Mouse (Mus musculus) ES-Bruce4 (cell line): Measurements from ENCODE around the gene Pkib.

Experiments
- CTCF ChIP-seq: IDR thresholded peaks from one replicate; pipeline ENCODE4 v1.8.1; 2011; ENCODE audit warnings: low read depth, low read length
- EP300 ChIP-seq: IDR thresholded peaks from 2 replicates; pipeline ENCODE4 v1.6.1; 2011; ENCODE audit warnings: low read depth, low read length; ENCODE audit not compliant: insufficient read depth
- POLR2A ChIP-seq: IDR thresholded peaks from one replicate; pipeline ENCODE4 v1.8.1; 2011; ENCODE audit warnings: low read length; ENCODE audit not compliant: insufficient read depth

DNA sequence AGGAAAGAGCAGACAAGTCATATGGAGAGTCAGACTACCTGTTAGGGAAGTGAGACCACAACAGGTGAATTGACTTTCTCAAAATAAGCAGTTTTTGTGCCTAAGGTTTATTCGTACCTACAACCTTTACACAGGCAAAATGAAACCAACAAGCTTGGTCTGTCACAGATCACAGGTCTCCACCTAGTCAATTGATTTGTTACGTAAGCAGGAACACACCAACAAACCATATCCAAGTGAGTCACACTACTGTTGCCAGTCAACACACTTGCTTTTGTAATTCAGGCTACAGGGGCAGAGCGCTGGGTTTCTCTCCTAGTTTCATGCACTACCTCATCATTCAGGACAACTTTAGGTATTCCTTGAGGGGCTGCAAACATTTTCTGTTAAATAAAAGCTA, 28.7 kb downstream of the Pkib start:
- TF ChIP-seq POLR2A, result no peak
- TF ChIP-seq CTCF, result no peak
- no peak for TF ChIP-seq EP300
